Mouse (Mus musculus): Measurements from ENCODE around the gene Cwc25. TPM values are rescaled to one million over a fixed set of nuclear protein-coding genes. Genes with fewer than 3 reads are reported as not detected.

Gene Cwc25
- polyA plus RNA-seq, 1 experiment = 6.7 TPM

GRCm38 (mm10) chr11:97775808-97776496, 9.6 kb upstream of the Cwc25 start, which contains the start of gene 1700001P01Rik:
Gene 1700001P01Rik, minus strand, starts transcription at chr11:97775918.
- WGBS = 80% methylated on average over 17 of the region's 17 CpGs
- no peak within 1 kb of the TSS for H3K27ac ChIP-seq (ENCODE audit: insufficient read depth, low read length)
- no peaks in the 10 kb centered on the region for H3K27me3 ChIP-seq (ENCODE audit: control insufficient read depth, insufficient read depth, low read length)
- peaks cover 6% of the 10 kb centered on the region; the same call in 1 of the 2 replicates for H3K4me1 ChIP-seq (ENCODE audit: control insufficient read depth, insufficient read depth, insufficient read length)
- no peak for DNase-seq (ENCODE audit: low read depth in 1 of 2, low spot score in 2 of 2)
- H3K36me3 ChIP-seq (ENCODE audit: control insufficient read depth, insufficient read depth, low read length) = peaks cover 33% of the 10 kb centered on the region
- H3K4me3 ChIP-seq (ENCODE audit: extremely low read depth, insufficient read depth, insufficient read length) = no peak within 1 kb of the TSS
- TF ChIP-seq CTCF (IDR thresholded peaks at IDR 0.05; ENCODE audit: extremely low read depth, insufficient read depth, insufficient read length, insufficient replicate concordance) = no peak
- TF ChIP-seq POLR2A (IDR thresholded peaks at IDR 0.05; ENCODE audit: low read depth, low read length) = no peak

DNA sequence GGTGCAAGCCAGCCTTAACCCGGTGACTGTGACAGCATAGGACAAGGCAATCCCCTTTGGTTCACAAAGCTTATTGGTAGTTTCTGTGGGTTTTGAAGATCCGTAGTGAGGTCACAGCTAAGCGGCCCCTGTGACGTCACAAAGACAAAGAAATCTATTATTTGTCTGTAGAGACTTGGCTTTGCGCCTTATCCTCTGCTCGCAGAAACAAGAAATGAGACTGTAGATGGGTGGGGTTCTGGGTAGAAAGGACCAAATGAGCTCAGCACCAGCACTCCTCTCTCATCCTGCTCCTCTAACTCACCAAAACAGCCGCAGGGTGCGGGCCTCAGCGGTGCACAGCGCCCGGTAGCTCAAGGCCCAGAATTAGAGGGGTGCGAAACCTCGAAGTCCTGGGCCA, 8.8 kb upstream of the Cwc25 start:
- no peak overlapping the region for H3K4me3 ChIP-seq (ENCODE audit: extremely low read depth, insufficient read depth, insufficient read length)
- H3K27me3 ChIP-seq (ENCODE audit: control insufficient read depth, insufficient read depth, low read length) = no peaks in the 10 kb centered on the region
- no peak for DNase-seq (ENCODE audit: low read depth in 1 of 2, low spot score in 2 of 2)
- H3K27ac ChIP-seq (ENCODE audit: insufficient read depth, low read length) = no peak overlapping the region
- H3K4me1 ChIP-seq (ENCODE audit: control insufficient read depth, insufficient read depth, insufficient read length) = no peaks in the 10 kb centered on the region
- H3K36me3 ChIP-seq (ENCODE audit: control insufficient read depth, insufficient read depth, low read length) = peaks cover 26% of the 10 kb centered on the region
- TF ChIP-seq POLR2A (IDR thresholded peaks at IDR 0.05; ENCODE audit: low read depth, low read length) = no peak
- no peak for TF ChIP-seq CTCF (IDR thresholded peaks at IDR 0.05; ENCODE audit: extremely low read depth, insufficient read depth, insufficient read length, insufficient replicate concordance)
- 89% methylated on average over 13 of the region's 13 CpGs for WGBS

- Histone ChIP-seq H3K4me3 (ENCODE audit: extremely low read depth, insufficient read depth, insufficient read length) (no peak overlapping the region), H3K27ac (ENCODE audit: insufficient read depth, low read length) (no peak overlapping the region), H3K36me3 (ENCODE audit: control insufficient read depth, insufficient read depth, low read length) (0 out of 2 replicates have a peak, but pooled peaks cover 4% of the 10 kb centered on the region), H3K4me1 (ENCODE audit: control insufficient read depth, insufficient read depth, insufficient read length) (no peaks in the 10 kb centered on the region), H3K27me3 (ENCODE audit: control insufficient read depth, insufficient read depth, low read length) (no peaks in the 10 kb centered on the region)
- no peak for DNase-seq (ENCODE audit: low read depth in 1 of 2, low spot score in 2 of 2)
- no peak for TF ChIP-seq CTCF (IDR thresholded peaks at IDR 0.05; ENCODE audit: extremely low read depth, insufficient read depth, insufficient read length, insufficient replicate concordance)
- TF ChIP-seq POLR2A (IDR thresholded peaks at IDR 0.05; ENCODE audit: low read depth, low read length) = no peak
- 77% methylated on average over 14 of the region's 14 CpGs for WGBS
These were observed 5.1 kb upstream of the Cwc25 start for GRCm38 (mm10) chr11:97771410-97771809.

GRCm38 (mm10) chr11:97769704-97770103, 3.3 kb upstream of the Cwc25 start:
- H3K27ac ChIP-seq (ENCODE audit: insufficient read depth, low read length) = no peak overlapping the region
- no peaks in the 10 kb centered on the region for H3K36me3 ChIP-seq (ENCODE audit: control insufficient read depth, insufficient read depth, low read length)
- H3K4me3 ChIP-seq (ENCODE audit: extremely low read depth, insufficient read depth, insufficient read length) = no peak overlapping the region
- no peak for TF ChIP-seq POLR2A (IDR thresholded peaks at IDR 0.05; ENCODE audit: low read depth, low read length)
- no peak for TF ChIP-seq CTCF (IDR thresholded peaks at IDR 0.05; ENCODE audit: extremely low read depth, insufficient read depth, insufficient read length, insufficient replicate concordance)
- DNase-seq (ENCODE audit: low read depth in 1 of 2, low spot score in 2 of 2) = no peak
- WGBS = 38% methylated on average over 2 of the region's 2 CpGs
- no peaks in the 10 kb centered on the region for H3K27me3 ChIP-seq (ENCODE audit: control insufficient read depth, insufficient read depth, low read length)
- H3K4me1 ChIP-seq (ENCODE audit: control insufficient read depth, insufficient read depth, insufficient read length) = peaks cover 4% of the 10 kb centered on the region; the same call in 1 of the 2 replicates

- TF ChIP-seq POLR2A (IDR thresholded peaks at IDR 0.05; ENCODE audit: low read depth, low read length) (no peak), CTCF (IDR thresholded peaks at IDR 0.05; ENCODE audit: extremely low read depth, insufficient read depth, insufficient read length, insufficient replicate concordance) (no peak)
- DNase-seq (ENCODE audit: low read depth in 1 of 2, low spot score in 2 of 2) = no peak
- Histone ChIP-seq H3K36me3 (ENCODE audit: control insufficient read depth, insufficient read depth, low read length) (peaks cover 29% of the 10 kb centered on the region), H3K27ac (ENCODE audit: insufficient read depth, low read length) (no peak overlapping the region), H3K4me3 (ENCODE audit: extremely low read depth, insufficient read depth, insufficient read length) (no peak overlapping the region), H3K27me3 (ENCODE audit: control insufficient read depth, insufficient read depth, low read length) (no peaks in the 10 kb centered on the region), H3K4me1 (ENCODE audit: control insufficient read depth, insufficient read depth, insufficient read length) (peaks cover 4% of the 10 kb centered on the region; the same call in 1 of the 2 replicates)
These were observed 4.7 kb downstream of the Cwc25 start for GRCm38 (mm10) chr11:97761638-97762037.

DNA sequence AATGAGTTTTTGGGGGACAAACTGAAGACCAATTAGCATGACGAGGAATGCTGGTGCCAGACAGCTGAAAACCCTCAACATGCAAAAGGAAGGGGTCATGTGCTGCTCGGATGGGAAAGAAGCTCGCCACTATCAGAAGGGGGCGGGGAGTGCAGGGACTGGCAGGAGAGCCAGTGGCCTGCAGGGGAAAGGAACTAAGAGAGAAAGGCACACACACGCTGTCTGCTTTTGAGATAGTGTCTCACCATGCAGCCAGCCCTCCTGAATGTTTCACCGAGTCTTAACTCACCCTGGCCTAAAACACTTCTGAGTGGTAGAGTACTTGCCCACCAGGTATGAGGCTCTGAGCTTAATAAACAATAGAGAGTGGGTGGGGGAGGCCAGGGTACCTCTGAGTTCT, 7.4 kb downstream of the Cwc25 start:
- no peak for DNase-seq (ENCODE audit: low read depth in 1 of 2, low spot score in 2 of 2)
- TF ChIP-seq CTCF (IDR thresholded peaks at IDR 0.05; ENCODE audit: extremely low read depth, insufficient read depth, insufficient read length, insufficient replicate concordance) (no peak), POLR2A (IDR thresholded peaks at IDR 0.05; ENCODE audit: low read depth, low read length) (no peak)
- no peak overlapping the region for H3K4me3 ChIP-seq (ENCODE audit: extremely low read depth, insufficient read depth, insufficient read length)
- no peaks in the 10 kb centered on the region for H3K27me3 ChIP-seq (ENCODE audit: control insufficient read depth, insufficient read depth, low read length)
- H3K27ac ChIP-seq (ENCODE audit: insufficient read depth, low read length) = no peak overlapping the region
- H3K36me3 ChIP-seq (ENCODE audit: control insufficient read depth, insufficient read depth, low read length) = peaks cover 37% of the 10 kb centered on the region
- 89% methylated on average over 6 of the region's 6 CpGs for WGBS
- no peaks in the 10 kb centered on the region for H3K4me1 ChIP-seq (ENCODE audit: control insufficient read depth, insufficient read depth, insufficient read length)

- Histone ChIP-seq H3K36me3 (ENCODE audit: control insufficient read depth, insufficient read depth, low read length) (peaks cover 40% of the 10 kb centered on the region), H3K4me3 (ENCODE audit: extremely low read depth, insufficient read depth, insufficient read length) (no peak overlapping the region), H3K4me1 (ENCODE audit: control insufficient read depth, insufficient read depth, insufficient read length) (no peaks in the 10 kb centered on the region), H3K27me3 (ENCODE audit: control insufficient read depth, insufficient read depth, low read length) (no peaks in the 10 kb centered on the region), H3K27ac (ENCODE audit: insufficient read depth, low read length) (no peak overlapping the region)
- no peak for DNase-seq (ENCODE audit: low read depth in 1 of 2, low spot score in 2 of 2)
- TF ChIP-seq CTCF (IDR thresholded peaks at IDR 0.05; ENCODE audit: extremely low read depth, insufficient read depth, insufficient read length, insufficient replicate concordance) (no peak), POLR2A (IDR thresholded peaks at IDR 0.05; ENCODE audit: low read depth, low read length) (no peak)
- WGBS = 91% methylated on average over 1 of the region's 1 CpGs
These were observed 8.2 kb downstream of the Cwc25 start for GRCm38 (mm10) chr11:97758125-97758524.
